Mouse (Mus musculus) Patski (cell line): Measurements from ENCODE around the gene Prkd1. TPM values are rescaled to one million over a fixed set of nuclear protein-coding genes. Genes with fewer than 3 reads are reported as not detected.

Source experiments
- ATAC-seq: fragments of 100-300 bp; one replicate; pipeline ENCODE4 v1.8.0; 2021
- CTCF ChIA-PET: fragments of 350-600 bp; sonication (Branson Sonifier 250); formaldehyde crosslinking; loops from one replicate; lab custom pipeline; 2022; ENCODE audit warnings: inconsistent platforms; lab: Charles Lee
- POLR2A ChIA-PET: fragments of 350-600 bp; sonication (Branson Sonifier 250); formaldehyde crosslinking; loops from one replicate; lab custom pipeline; 2022; ENCODE audit warnings: antibody characterized with exemption, inconsistent platforms; lab: Charles Lee
- DNase-seq: peaks from one replicate; pipeline ENCODE4 v3.0.0-alpha.2; 2011; ENCODE audit warnings: low read depth, low spot score
- H3K27me3 ChIP-seq: fragments of 371-371 bp; one replicate; pipeline ENCODE4 v1.5.1; 2021
- CTCF ChIP-seq: fragments of 100-300 bp; IDR thresholded peaks from one replicate; pipeline ENCODE4 v1.5.1; 2021
- in situ Hi-C: fragments of 300-500 bp; cut with MboI; formaldehyde crosslinking; loops from 3 replicates; pipeline ENCODE4 v1.11.1; 2018; ENCODE audit warnings: low pct_unique_long_range_greater_than_20kb, mixed read lengths
- polyA plus RNA-seq: library from polyadenylated mRNA; unstranded; gene quantifications from one replicate; pipeline ENCODE4 v1.2.3, GENCODE M21; 2021

The Prkd1 gene
- polyA plus RNA-seq, 1 experiment from 2014 or later: 12.1 TPM

DNA sequence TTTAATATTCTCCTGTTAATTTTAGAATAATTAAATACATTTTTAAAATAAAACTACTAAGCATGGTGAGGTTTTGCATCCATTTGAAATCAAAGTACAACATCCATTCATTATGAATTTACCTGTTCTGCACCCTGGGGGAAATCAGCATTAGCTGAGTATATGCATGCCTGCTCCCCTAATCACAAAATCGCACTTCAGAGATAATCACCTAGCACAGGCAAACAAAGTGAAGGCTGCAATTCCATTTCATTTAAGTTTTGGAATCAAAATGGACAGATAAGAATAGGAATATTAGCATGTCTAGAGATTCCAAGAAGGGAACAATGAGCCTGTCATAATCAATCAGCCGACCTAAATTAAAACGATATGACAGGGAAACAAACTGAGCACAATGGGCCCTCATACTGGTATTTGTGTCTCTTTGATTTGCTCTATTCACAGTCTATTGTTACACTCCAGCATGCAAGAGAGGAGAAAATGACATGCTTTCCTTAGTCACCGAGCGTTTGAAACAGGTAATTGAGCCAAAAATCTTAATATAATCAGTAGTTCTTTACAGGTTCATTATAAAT is 218.7 kb downstream of the Prkd1 start:
- in situ Hi-C loops: no loop called here
- H3K27me3 ChIP-seq: no peaks in the 10 kb centered on the region
- no peak for ATAC-seq
- ChIA-PET CTCF (no interaction called here), POLR2A (no interaction called here)
- DNase-seq: no peak
- TF ChIP-seq CTCF: no peak

GRCm38 (mm10) chr12:50352404-50352803 is 296.5 kb downstream of the Prkd1 start:
- DNase-seq: no peak
- ChIA-PET POLR2A (no interaction called here), CTCF (no interaction called here)
- peak; percentile 99 for ATAC-seq
- in situ Hi-C loops: no loop called here
- H3K27me3 ChIP-seq: no peaks in the 10 kb centered on the region
- TF ChIP-seq CTCF: no peak

DNA sequence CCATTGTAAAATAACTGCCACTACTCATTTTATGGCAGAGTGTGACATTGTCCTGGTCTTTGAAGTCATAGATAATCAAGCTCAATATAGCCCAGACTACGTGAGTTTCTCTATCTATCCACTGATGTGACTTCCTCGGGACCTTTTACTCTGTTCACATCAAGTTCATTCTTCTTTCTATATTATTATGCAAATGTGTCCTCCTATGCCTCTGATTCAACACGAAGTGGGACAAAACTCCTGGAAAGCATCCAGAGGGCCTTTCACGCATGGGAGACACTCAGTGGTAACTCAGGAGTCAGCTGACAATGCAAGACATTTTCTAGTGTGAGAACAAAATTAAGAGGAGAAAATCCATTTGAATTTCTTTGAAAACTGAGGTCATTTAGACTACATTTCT is 315.7 kb downstream of the Prkd1 start:
- no peak for TF ChIP-seq CTCF
- POLR2A ChIA-PET: no interaction called here
- in situ Hi-C loops: no loop called here
- H3K27me3 ChIP-seq: no peaks in the 10 kb centered on the region
- CTCF ChIA-PET: no interaction called here
- ATAC-seq (no peak), DNase-seq (no peak)

GRCm38 (mm10) chr12:50314634-50315033 is 334.3 kb downstream of the Prkd1 start:
- DNase-seq: no peak
- ATAC-seq: no peak
- H3K27me3 ChIP-seq: peaks cover 12% of the 10 kb centered on the region
- in situ Hi-C loops: loop anchor here (5.0 to 10.0 kb wide), 2 partner anchors 380 to 633 kb away; no protein-coding TSS in a partner anchor
- ChIA-PET POLR2A (no interaction called here), CTCF (interaction anchor here (1.0 to 2.0 kb wide), 2 partner anchors 358 to 384 kb away, joined by 3 to 5 read pairs; no protein-coding TSS in a partner anchor)
- peak; percentile 63 for TF ChIP-seq CTCF

DNA sequence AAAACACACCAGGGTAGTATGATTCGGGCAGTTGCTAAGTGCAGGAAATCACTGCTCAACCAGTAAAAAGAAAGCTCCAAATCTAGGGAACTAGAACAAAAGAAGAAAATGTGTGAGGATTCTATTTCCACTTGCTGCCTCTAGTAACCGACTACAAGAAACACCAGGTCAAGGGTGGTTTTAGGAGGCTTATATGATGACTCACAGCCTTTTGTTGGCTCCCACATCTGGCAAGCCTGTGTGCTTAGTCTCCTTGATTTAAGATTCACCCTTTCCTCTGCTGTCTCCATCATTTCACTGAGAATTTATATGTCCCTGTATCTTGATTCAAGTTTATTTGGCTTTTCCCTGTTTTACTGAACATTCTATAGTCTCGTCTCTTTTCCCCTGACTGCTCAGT is 339.6 kb downstream of the Prkd1 start:
- ChIA-PET CTCF (no interaction called here), POLR2A (no interaction called here)
- no peak for TF ChIP-seq CTCF
- no peak for DNase-seq
- in situ Hi-C loops: no loop called here
- peaks cover 4% of the 10 kb centered on the region for H3K27me3 ChIP-seq
- ATAC-seq: no peak

- ChIA-PET CTCF (no interaction called here), POLR2A (interaction anchor here (0.6 kb wide), 1 partner anchor 12 kb away, joined by 3 read pairs; no protein-coding TSS in a partner anchor)
- ATAC-seq (no peak), DNase-seq (no peak)
- H3K27me3 ChIP-seq: peaks cover 43% of the 10 kb centered on the region
- in situ Hi-C loops: no loop called here
- peak; percentile 34 for TF ChIP-seq CTCF
These were observed 347.6 kb downstream of the Prkd1 start for GRCm38 (mm10) chr12:50301334-50301733.

- H3K27me3 ChIP-seq: peaks cover 60% of the 10 kb centered on the region
- no peak for TF ChIP-seq CTCF
- in situ Hi-C loops: loop anchor here (25.0 kb wide), 1 partner anchor 909 kb away; the partner anchor contains the start of genes Foxg1 and Gm43517
- no peak for ATAC-seq
- DNase-seq: no peak
- POLR2A ChIA-PET: no interaction called here
- CTCF ChIA-PET: no interaction called here
These were observed 352.8 kb downstream of the Prkd1 start for GRCm38 (mm10) chr12:50296067-50296466.

DNA sequence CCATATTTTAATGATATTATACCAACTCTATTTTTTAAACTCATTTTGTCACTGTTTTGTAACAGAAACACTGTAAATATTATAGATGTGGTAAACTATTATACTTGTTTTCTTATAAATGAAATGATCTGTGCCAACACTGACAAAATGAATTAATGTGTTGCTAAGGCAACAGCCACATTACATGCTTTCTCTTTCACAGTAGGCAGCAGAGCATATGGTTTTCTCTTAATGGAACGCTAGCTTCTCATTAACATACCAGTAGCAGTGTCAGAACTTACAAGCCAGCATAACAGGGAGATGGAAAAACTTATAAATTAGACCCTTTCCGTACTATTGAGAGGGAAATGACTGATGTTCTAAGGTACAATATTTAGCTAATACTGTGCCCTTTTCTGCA is 353.3 kb downstream of the Prkd1 start:
- ChIA-PET POLR2A (no interaction called here), CTCF (no interaction called here)
- peaks cover 61% of the 10 kb centered on the region for H3K27me3 ChIP-seq
- in situ Hi-C loops: loop anchor here (25.0 kb wide), 1 partner anchor 908 kb away; the partner anchor contains the start of genes Foxg1 and Gm43517
- DNase-seq (no peak), ATAC-seq (no peak)
- TF ChIP-seq CTCF: no peak

- CTCF ChIA-PET: no interaction called here
- POLR2A ChIA-PET: no interaction called here
- no peak for ATAC-seq
- in situ Hi-C loops: loop anchor here (25.0 kb wide), 1 partner anchor 906 kb away; the partner anchor contains the start of genes Foxg1 and Gm43517
- peaks cover 46% of the 10 kb centered on the region for H3K27me3 ChIP-seq
- TF ChIP-seq CTCF: peak; percentile 40
- DNase-seq: no peak
These were observed 356.1 kb downstream of the Prkd1 start for GRCm38 (mm10) chr12:50292834-50293233.
